Mouse (Mus musculus) left cerebral cortex, postnatal 14 days (tissue): Measurements from ENCODE around the gene Fryl. TPM values are rescaled to one million over a fixed set of nuclear protein-coding genes. Genes with fewer than 3 reads are reported as not detected.

ENCODE experiments used
- DNase-seq, 2 experiments: peaks; one replicate each; pipeline ENCODE4 v3.0.0; 2021 to 2022; ENCODE audit warnings: low spot score in 2 of 2, mixed read lengths in 1 of 2
- intact Hi-C: fragments of 180-260 bp; cut with DNase I; formaldehyde crosslinking; loops from one replicate; pipeline ENCODE4 v1.15.1; 2025
- total RNA-seq, 2 experiments: library from RNA; stranded (reverse); gene quantifications; 2 replicates each; pipeline ENCODE4 v1.2.3; 2021

The Fryl gene
- total RNA-seq, 2 experiments from 2014 or later, result 48.3 to 49.7 TPM

DNA sequence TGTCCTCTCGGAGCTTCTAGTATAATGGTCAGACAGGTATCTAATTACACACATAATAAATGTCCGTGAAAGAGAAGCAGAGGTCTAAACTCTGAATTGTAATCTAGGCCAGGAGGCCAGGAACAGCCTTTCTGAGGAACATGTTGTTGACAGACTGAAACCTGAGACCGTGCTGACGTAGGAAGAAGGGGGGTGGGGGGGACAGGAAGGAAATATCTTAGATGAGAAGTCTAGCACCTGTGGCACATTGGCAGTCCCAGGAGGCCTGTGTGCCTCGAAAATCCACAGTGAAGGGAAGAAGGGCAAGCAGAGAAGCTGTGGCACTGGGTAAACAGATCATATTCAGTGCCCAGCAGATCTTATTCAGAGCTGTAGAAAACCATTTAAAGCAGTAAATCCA is 9.0 kb upstream of the Fryl start:
- intact Hi-C loops, result no loop called here
- no peak for DNase-seq

DNA sequence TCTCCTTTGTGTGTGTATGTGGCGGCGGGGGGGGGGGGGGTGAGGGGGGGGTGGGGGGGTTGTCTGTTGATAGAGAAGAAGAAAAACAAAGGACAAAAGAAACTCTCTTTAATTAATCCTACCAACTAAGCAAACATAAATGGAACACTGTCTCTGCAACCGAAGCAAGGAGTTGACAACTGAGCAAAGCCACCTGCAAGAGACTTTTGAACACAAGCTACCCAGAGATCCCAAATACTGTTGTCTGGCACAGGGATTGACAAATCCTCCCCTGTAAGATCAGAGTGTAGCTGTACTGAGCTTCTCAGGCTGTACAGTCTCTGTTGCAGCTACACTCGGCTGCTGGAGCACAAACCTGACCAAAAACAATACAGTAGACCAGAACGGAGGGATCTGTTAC is 7.7 kb upstream of the Fryl start:
- no peak for DNase-seq
- intact Hi-C loops, result no loop called here

DNA sequence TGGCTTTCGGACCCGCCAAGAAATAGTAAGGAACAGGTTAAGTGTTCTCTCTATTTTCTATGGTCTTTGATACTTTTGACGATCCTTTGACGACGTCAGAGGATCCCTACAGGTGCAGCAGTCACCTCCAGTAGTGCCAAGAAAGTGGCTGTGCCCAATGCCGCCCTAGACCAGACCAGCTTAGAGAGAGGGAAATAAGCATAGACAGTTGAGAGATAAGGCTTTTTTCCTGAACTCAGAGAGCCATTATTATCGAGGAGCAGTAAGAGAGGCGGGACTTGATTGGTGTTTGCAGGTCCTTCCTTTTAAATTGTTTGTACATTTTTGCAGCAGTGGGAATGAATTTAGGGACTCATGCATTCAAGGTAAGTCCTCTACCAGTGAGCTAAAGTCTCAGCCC is 1.3 kb upstream of the Fryl start:
- no peak for DNase-seq
- intact Hi-C loops, result loop anchor here (5.0 kb wide), 1 partner anchor 35 kb away; the partner anchor contains the start of gene Ociad1

DNA sequence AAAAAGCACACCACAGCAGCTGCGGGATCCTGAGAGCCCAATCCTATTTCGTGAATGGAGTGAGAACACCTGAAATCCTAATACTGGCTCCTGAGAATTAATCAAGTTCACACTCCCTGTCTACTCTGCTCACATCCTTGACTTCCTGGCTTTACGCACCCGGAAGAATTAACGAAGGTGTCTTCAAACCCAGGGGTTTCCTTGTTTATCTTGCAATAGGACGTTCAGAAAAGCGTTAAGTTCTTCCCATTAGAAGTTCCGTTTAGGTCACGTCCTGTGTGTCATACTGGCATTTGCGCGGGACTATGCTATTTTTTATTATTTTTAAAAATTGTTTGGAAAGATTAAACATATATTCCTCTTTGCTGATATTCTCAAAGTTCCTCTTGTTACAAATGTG is 677 bp upstream of the Fryl start:
- no peak for DNase-seq
- intact Hi-C loops, result loop anchor here (5.0 kb wide), 1 partner anchor 35 kb away; the partner anchor contains the start of gene Ociad1

DNA sequence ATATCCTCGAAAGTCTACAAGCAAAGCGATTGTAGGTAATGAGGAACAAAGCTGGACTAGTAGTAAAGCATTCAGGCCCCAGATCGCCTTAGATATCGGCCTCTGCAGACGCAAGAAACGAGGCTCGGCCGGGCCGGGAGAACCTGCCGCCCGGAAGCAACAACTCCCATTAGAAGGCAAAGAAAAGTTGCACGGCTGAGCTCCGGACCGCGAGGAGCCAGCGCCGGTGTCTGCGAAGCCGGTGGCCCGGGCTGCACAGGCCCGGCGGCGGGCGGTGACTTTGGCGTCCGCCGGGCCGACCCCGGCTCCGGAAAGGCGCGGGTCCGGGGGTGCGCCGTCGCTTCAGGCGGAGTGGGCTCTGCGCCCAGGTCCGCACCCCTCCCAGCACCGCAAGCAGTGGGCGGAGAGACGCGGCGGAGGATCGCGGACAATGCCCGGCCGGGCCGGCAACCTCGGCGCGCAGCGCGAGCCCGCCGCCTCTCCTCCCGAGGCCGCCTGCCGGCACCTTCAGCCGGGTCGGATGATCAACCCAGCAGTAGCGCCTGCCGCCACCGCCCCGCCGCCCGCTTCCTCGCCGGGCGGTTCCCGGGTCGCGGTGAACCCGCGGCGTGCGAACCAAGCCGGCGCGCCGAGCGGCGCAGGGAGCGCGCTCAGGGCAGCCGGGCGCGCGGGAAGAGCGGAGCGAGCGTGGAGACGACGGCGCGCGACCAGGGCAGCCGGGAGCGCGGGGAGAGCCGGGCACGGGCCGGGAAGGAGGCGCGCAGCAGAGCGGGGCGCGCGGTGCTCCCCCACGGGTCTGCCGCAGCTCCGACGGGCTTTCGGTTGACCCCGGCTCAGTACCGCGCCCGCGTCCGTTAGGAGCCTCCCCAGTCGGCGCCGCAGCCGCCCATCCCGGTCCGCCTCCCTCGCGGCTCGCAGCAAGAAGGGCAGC is 833 bp downstream of the Fryl start:
- DNase-seq, result peak; percentile 44 to 66
- intact Hi-C loops, result loop anchor here (2.0 to 5.0 kb wide), 2 partner anchors 37 to 123 kb away; partner anchors contain the start of gene Ociad1

DNA sequence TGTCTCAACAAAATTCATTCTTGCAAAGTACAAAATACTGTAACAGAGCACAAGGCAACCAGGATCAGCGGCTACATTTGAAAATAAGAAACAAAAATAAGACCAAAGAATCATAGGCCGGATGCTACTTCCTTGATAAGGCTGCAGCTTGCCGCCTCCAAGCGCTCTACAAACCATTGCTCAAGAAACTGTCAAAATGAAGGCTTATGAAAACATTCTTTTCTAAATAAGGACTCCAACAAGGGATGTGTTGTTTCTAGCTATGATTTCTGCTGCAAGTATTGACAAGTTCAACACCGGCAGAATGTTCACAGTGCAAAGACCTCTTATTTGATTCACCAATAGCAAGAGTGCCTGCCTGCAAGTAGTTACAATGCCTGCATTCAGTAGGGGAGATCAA is 1.8 kb downstream of the Fryl start:
- DNase-seq, result no peak
- intact Hi-C loops, result loop anchor here (2.0 to 5.0 kb wide), 2 partner anchors 38 to 122 kb away; partner anchors contain the start of gene Ociad1

DNA sequence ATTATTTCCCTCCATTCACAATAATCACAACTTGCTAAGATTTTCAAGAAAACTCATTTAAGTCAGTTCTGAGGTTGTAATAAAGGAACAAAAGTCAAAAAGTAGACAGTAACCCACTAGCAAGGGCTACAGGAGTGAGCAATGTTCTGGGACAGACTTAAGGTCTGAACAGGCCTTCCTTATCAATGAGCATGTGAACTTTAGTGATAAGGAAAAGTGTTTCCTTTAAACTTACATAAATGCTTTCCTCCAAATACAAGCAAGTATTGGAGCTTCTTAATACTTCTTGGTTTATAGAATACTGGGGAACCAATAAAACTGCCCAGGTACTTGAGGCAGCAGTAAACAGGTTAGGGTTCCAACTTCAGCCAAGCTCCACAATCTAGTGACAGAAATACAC is 3.7 kb downstream of the Fryl start:
- intact Hi-C loops, result no loop called here
- DNase-seq, result no peak

DNA sequence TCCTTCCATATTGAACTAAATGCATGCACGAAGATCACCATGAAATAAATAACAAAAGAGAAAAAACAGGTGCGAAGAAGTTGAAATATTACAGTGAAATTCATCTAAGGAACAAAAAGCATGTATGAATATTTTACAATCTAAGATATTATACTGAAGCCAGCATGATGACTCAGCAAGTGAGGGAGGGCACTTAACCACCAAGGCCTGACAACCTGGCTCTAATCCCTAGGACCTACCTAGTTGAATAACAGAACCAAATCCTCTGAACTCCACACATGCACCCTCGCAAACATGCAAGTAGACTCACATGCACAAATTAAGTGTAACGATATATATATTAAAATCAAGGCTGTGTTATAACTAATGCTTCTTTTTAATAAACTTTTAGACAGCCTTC is 7.1 kb downstream of the Fryl start:
- intact Hi-C loops, result no loop called here
- no peak for DNase-seq

DNA sequence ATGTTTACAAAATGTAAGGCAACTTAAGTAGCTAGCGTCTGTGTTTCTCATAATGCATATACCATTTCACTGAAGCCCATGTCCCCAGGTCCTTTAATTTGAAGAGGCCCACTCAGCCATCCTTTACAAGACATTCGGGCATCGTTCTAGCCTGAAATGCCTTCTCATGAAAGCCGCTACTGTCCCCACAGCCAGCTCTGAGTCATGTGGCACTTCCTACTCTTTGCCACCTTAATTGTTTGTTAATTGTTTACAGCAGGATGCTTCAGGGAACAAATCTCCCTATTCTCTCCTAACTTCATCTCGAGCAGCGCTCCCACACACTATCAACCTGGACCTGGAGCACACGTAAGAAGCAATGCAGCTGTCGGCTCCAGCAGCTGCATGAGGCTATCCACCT is 8.2 kb downstream of the Fryl start:
- intact Hi-C loops, result no loop called here
- no peak for DNase-seq

DNA sequence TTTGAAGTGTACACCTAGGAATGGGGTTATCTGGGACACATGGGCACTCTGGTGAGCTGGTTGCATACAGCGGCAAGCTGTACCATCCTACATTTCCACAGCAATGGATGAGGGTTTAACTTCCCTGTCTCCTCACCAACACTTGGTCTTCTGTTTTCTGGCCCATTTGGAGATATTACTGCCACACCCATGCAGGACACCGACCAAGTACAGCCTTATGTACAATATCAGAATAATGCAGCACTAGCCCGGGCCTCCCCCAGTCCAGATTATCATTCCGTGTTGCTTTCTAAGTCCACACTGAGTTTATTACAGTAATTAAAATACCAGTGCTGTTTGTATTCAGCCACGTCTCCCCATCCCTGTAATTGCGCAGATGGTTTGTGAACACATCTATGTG is 10.0 kb downstream of the Fryl start:
- intact Hi-C loops, result no loop called here
- DNase-seq, result no peak

DNA sequence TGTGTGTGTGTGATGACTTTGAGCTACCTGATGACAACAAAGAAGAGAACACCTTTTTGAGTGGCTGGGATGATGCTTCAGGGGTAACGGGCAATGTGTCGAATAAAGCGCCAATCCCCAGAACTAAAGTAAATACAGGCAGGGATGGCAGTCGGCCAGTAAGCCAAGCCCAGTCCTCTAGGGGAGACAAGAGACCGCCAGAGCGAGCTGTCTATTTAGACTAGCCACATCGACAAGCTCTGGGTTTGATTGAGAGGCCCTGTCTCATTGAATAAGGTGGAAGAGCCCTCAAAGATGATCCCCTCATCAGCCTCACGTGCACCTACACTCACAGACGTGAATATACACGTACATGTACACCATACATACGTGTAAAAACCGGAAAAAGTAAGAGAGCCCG is 12.0 kb downstream of the Fryl start:
- no peak for DNase-seq
- intact Hi-C loops, result no loop called here

DNA sequence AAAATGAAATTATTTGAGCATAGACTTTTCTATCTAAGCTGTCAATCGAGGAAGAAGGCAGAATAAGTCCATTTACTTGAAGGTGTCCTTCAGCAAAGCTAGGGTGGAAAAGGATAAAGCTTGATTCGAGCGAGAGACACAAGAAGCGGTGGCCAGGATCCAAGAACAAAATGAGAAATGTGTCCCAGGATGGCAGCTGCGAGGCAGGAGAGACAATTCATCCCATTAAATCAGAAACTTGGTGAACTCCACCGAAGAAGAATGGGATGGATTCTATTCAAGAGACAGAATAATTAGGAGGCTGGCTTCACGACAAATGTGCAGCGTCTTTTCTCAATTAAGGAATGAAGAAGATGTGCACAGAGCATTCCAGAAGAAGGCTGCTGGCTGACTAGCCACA is 14.5 kb downstream of the Fryl start:
- peak in 1 of 2 experiments; percentile 33 for DNase-seq
- intact Hi-C loops, result no loop called here

DNA sequence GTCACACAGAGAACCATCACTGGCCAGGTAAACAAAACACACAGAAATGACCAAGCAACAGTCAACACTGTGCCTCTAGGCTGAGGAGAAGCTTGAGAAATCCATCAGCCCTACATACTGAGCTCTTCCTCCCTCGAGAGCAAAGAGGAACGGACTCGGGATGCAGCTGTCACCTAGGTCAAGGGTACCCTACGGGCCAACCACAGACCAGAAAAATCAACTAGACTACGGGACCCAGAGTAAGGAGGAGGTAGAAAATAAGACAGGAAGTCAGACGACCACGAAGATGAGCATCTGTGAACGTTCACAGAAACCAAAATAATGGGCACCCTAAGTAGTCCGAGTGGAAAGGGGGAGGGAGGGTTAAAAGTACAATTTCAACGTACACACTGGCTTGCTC is 15.1 kb downstream of the Fryl start:
- no peak for DNase-seq
- intact Hi-C loops, result no loop called here

DNA sequence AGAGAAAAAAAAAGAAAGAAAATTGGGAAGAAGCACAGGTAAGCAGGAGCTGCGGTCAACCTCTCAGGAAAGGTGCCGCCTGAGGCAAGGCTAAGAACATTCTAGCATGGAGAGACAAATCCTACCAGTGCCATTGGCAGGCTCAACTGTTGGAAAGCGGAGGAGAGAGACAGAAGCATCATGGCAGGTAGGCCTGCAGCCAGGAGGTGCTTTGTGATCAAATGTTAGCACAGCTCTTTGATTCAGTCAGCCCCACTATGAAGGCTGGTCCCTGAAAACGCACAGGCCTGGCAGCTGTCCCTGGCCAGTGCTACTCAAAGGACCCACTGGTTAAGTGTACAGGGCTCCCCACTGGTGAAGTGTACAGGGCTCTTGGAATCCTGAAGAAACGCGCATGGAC is 16.0 kb downstream of the Fryl start:
- intact Hi-C loops, result no loop called here
- no peak for DNase-seq

DNA sequence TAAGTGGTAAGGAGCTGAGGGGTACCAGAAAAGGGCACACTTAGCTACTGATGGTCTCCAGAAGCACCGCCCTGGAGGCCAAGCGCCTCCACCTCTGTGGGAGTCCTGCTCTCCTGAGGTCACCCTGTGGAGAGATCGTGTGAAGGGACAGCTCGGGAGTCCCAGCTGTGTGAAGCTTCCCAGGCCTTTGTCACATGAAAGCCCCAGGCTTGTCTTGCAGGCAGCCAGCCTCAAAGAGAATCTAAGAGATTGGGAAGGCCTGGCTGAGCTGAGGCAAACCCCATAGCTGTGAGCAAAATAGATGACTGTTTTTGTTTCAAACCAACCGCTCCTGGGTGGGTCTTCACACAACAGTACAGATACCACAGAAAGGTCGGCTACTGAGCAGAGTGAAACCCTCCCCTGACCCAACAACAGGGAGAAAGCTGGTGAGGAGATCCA is 19.5 kb downstream of the Fryl start:
- intact Hi-C loops, result no loop called here
- no peak for DNase-seq

DNA sequence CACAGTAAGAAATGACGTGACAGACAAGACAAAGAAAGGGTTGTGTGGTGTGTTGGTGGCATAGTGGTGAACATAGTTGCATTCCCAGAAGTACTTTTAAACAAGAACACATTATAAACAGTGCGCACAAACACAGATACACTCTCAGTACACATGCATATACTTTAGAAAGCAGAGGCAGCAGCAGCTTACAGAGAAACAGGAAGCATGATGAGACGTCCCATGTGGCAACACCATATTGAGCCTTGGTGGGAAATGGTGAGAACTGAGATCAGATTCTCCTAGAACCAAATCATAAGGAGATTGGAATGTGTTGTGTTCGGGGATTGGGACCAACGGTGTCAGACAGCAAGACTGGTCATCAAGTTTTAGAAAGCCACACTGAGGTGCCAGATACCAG is 21.2 kb downstream of the Fryl start:
- intact Hi-C loops, result no loop called here
- no peak for DNase-seq

DNA sequence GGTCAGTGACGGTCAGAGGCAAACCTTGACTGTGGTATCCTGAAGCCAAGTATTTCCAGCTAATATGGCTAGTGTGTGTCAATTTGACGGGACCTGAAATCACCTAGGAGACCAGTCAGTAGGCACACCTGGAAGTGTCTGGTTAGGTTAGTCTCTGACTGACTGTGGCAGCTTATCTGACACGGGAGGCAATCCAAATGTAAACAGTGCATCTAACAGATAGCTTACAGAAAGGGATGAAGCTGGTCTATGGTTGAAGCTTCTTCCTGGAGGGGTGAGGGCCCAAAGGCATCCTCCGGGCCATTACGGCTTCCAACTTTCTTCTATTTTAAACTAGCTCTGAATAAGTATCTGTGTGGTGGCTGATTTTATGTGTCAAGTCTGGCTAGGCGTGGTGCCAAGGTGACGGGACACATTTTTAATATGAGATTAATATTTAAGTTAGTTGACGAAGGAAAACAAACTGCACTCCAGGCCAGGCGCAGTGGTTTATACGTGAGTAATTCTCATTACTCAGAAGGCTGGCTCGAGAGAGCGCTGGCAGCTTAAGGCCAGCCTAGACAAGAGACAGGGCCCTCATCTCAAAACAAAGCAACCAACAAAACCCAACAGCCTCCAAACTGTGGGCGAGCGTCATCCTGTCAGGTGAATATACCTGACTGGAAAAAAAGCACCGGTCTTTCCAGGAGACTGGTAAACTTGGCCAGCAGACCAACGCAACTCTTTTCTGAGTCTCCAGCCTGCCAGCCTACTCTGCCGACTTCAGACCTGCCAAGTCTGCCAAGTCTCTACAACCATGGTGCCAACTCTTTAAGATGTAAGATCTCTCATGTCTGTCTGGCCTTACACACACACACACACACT is 23.2 kb downstream of the Fryl start:
- intact Hi-C loops, result no loop called here
- no peak for DNase-seq

DNA sequence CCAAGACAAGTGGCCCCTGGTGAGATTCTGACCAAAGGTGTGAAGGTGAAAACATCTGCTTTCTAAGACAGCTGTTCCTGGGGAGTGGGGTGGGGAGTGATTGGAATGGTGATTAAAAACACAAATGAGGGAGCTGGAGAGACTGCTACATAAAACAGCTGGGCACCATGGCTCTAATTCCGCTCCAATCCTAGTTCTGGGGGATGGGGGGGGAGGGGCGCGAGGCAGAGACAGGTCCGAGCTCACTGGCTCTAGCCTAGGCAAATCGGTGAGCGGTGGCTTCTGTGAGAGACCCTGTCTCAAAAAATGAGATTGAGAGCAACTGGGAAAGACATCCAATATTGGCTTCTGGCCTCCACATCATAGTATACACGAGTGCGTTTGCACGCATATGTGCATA is 24.2 kb downstream of the Fryl start:
- intact Hi-C loops, result no loop called here
- DNase-seq, result no peak

DNA sequence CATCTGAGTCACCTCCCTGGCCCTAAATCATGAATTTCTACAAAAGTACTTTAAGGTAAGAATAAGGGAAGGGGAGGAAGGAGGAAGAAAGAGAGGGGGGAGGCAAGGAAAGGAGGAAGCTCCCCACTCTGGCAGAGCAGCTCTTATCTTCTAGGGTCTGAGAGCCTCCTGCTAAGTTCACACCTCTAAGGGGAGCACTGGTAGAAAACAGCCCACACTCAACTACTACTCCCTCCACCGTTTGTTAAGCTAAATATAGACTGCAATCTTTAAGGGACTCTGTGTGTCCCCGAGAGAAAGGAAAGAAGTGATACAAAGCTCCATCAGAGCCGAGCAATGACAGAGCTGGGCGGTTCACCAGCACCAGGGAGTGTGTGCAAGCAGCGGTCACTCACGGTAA is 24.6 kb downstream of the Fryl start:
- intact Hi-C loops, result no loop called here
- DNase-seq, result no peak

DNA sequence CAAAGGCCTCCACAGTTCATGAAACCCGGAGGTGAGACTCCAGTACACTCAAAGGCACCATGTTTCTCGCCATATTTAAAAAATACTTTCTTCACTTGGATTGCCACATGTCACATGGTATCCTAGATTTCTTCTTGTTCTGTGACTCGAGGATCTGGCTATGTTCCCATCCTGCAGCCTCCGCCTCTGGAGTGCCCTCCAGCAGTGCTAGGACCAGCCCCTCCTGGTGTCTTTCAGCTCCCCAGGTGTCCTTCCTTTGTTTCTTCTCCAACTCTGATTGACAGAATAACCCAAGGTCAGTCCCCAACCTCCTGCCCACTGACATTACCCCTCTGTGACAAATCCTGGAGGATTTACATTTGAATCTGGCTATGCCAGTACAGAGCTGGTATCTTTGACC is 26.2 kb downstream of the Fryl start:
- intact Hi-C loops, result no loop called here
- DNase-seq, result no peak
